Mouse (Mus musculus) stomach, postnatal 0 days (tissue): Measurements from ENCODE around the gene Krr1.
"Not testable (repeated sequence)": the region's sequence is repeated elsewhere in the genome, so short reads cannot be mapped to it uniquely, and the experiment has no call there.

ENCODE experiments used
- CTCF ChIP-seq: IDR thresholded peaks from 2 replicates; pipeline ENCODE4 v1.5.1; 2016; ENCODE audit warnings: antibody characterized with exemption, low read depth, mild to moderate bottlenecking, moderate library complexity
- EP300 ChIP-seq: optimal IDR thresholded peaks from 2 replicates; pipeline ENCODE3; 2016; ENCODE audit warnings: antibody characterized with exemption

DNA sequence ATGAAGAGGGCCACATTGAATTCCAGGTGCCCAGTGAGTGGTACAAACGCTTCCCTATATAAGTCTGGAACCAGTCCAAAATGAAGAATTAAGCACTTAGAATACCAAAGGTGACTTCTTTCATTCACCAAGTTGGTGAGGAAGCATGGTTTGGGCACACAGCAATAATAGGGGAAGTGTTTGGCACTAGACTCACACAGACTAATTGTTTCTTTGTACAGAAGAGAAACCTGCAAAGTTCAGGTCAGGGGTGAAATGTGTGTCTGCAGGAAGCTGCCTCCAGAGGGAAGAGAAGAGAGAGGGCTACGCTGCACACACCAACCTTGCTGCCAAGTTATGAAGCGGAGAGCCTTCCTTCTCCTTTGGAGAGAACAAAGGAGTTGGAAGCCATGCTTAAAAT, 56.2 kb downstream of the Krr1 start:
- TF ChIP-seq EP300, CTCF: not testable (repeated sequence)
